Mouse (Mus musculus) olfactory bulb, adult 2 months (tissue): ENCODE measurements around the gene Tas2r138. TPM values are rescaled to one million over a fixed set of nuclear protein-coding genes. Genes with fewer than 3 reads are reported as not detected.

ENCODE experiments used
- H3K27ac ChIP-seq: fragments of 200-500 bp; 2 replicates; pipeline ENCODE4 v1.5.1; 2012; ENCODE audit warnings: low read depth, low read length; ENCODE audit not compliant: insufficient read depth
- H3K4me1 ChIP-seq: fragments of 200-500 bp; 2 replicates; pipeline ENCODE4 v1.6.1; 2012; ENCODE audit warnings: low read length; ENCODE audit not compliant: control insufficient read depth, insufficient read depth
- H3K4me3 ChIP-seq: fragments of 200-500 bp; 2 replicates; pipeline ENCODE4 v1.5.1; 2012; ENCODE audit warnings: mild to moderate bottlenecking, low read depth, low read length, moderate library complexity; ENCODE audit not compliant: insufficient read depth
- CTCF ChIP-seq: fragments of 200-500 bp; IDR thresholded peaks from 2 replicates; pipeline ENCODE4 v1.5.1; 2012; ENCODE audit warnings: low read depth, mild to moderate bottlenecking, low read length, moderate library complexity; ENCODE audit not compliant: insufficient read depth
- POLR2A ChIP-seq: fragments of 200-500 bp; IDR thresholded peaks from 2 replicates; pipeline ENCODE4 v1.6.1; 2012; ENCODE audit warnings: mild to moderate bottlenecking, low read depth, low read length, moderate library complexity; ENCODE audit not compliant: insufficient read depth
- whole genome bisulfite sequencing: fragments of 180-500 bp; shearing (Covaris S2); methylation state at CpG from one replicate; pipeline ENCODE4 v1.1.7; 2018; 5-methylcytosine and 5-hydroxymethylcytosine counted together
- polyA plus RNA-seq: library from polyadenylated mRNA; stranded (reverse); fragments of >200 nt; gene quantifications from 2 replicates; pipeline ENCODE4 v1.2.4, GENCODE M21; 2012; ENCODE audit warnings: low replicate concordance; ENCODE audit not compliant: missing spikeins, insufficient read depth, insufficient read length

Tas2r138 gene
- polyA plus RNA-seq: not detected in 2 replicates

DNA sequence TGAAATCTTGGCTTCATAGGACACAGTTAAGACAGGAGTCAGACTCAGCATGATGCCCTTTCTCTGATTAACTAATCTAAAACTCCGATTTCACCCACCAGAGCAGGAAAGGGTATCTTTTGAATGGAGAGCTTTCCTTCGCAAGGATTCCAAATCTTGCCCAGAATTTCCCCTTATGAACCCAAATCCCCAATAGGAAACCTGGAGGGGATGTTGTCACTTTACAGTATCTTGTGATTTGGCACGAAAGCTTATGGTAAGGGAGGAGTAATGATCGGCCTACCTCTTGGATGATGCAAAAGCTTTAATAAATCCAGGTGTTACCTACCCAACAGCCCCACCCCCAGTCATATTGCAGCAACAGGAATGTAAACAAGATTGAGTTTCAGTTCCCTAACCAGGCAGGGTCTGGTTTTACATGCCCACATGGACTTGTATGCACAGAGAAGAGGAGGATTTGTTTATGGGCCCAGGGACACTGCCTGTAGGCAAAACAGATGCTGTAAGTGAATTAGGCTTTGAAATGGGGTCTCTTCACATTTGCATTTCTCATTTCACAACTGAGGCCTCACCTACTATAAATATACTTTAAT, at the start of gene Tas2r138:
Gene Tas2r138, minus strand, starts transcription at position 51 of the 593 bp plus-strand sequence.
- Histone ChIP-seq H3K4me3 (no peak within 1 kb of the TSS), H3K27ac (no peak within 1 kb of the TSS), H3K4me1 (no peaks in the 10 kb centered on the region)
- WGBS: 91% methylated on average over 4 of the region's 4 CpGs
- TF ChIP-seq POLR2A (no peak), CTCF (no peak)

DNA sequence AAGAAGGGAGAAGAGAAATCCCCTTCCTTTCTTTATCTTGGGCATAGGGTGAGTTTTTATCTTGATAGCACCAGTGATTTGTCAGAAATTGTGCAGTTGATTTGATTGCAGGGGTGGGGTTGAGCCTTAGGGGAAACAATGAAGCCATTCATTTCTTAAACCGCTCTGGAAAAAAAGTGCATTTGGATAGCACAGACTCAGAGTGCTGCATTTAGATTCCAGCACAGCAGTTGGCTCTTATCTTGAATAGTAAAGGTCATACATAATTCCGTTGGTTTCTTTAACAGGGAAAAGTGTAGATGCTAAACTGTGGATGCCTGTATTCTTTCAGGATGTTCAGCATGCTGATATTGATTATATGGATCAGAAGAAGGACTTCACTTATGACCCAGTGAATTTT, 47.8 kb upstream of the Tas2r138 start:
- no peak for TF ChIP-seq POLR2A
- no peak for TF ChIP-seq CTCF
- Histone ChIP-seq H3K4me3 (no peak overlapping the region), H3K4me1 (no peaks in the 10 kb centered on the region), H3K27ac (no peak overlapping the region)
- WGBS: 19% methylated on average over 2 of the region's 2 CpGs

DNA sequence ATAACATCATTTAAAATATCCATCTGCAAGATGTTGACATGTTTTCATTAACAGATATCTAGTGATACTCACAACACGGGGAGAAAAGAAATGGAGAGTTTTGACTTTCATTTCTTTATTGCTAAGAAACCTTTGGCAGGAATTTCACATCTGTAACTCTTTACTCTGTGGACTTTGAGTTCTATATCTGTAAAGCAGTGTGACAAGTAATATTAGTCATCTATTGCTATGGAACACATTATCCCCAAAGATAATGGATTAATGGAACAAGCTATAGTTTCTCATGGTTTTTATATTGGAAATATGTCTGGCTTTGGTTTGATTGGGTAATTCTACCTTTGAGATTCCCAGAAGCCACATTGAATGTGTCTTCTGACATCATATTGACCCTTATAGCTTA, 37.8 kb upstream of the Tas2r138 start:
- Histone ChIP-seq H3K4me1 (no peaks in the 10 kb centered on the region), H3K4me3 (no peak overlapping the region), H3K27ac (no peak overlapping the region)
- 94% methylated on average over 1 of the region's 1 CpGs for WGBS
- TF ChIP-seq POLR2A: no peak
- no peak for TF ChIP-seq CTCF

DNA sequence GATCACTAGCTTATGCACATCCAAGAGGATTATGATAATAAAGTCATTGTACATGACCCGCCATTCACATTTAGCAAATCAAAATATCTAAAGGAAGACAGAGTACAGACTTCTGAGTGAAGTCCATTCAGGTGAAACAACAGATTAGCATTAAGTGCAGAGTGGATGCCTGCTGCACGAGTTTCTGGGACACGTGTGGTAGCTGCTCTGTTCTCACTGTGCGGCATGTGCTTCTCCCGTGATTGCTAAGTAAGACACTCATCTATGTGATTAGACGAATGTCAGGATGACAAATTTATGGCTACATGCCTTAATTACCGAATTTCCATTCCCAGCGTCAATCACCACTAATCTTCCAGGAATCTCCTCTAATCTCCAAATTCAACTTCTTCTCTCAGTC, 32.6 kb upstream of the Tas2r138 start:
- WGBS: 54% methylated on average over 8 of the region's 8 CpGs
- H3K4me1 ChIP-seq: no peaks in the 10 kb centered on the region
- TF ChIP-seq CTCF: no peak
- no peak for TF ChIP-seq POLR2A

DNA sequence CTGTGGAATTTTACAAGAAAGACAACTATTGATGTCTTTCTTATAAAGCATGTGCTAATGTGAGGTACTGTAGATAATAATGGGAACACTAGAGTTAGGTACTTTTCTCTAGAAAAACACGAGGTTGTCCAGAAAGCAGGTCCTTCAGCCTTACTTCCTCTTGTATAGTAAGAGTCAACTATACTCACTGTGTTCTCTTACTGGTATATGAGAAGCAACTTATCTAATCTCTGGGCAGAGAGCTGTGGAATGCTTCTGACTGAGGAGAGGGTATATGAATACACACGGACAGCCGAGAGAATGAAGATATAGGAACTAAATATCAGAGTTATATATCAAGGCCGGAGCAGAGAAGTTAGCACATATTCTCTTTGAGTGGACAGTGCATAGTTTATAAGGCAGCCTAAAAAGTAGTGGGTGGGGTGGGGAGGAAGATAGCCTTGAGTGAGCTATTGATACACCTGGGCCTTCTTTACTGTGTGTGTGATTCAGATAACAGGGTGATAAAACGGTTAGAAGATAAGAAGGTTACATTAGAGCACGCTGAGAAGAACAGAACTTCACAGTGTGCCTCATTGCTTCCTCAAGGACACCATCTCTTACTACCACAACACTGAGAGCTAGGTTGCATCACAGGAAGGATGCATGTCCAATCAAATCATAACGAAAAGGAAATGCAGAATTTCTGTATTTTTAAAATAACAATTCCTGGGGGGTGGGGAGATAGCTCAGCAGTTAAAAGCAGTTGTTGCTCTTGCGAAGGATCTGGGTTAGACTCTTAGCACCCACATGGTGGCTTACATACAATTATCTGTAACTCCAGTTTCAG, 27.8 kb upstream of the Tas2r138 start:
- Histone ChIP-seq H3K4me1 (no peaks in the 10 kb centered on the region), H3K27ac (no peak overlapping the region)

More for the DNA sequence above, 32.6 kb upstream of the Tas2r138 start:
- Histone ChIP-seq H3K27ac (no peak overlapping the region), H3K4me3 (no peak overlapping the region)

DNA sequence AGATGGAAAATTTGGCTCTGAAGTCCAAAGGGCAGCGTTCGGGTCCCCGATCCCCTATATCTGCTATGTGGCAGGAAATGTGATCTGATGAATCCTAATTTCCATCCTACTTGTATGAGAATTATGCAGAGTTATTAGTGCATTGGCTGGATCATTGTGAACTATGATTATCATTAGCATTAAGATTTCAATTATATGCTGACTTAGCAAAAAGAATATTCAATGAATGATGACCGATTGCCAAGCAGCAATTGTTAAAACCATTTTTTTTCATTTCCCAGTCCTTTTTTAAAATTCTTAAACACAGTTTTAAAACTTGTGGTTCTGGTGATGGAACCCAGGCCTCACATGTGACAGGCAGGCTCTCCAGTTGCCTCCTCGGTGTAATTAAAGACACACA, 24.6 kb upstream of the Tas2r138 start:
- Histone ChIP-seq H3K4me1 (no peaks in the 10 kb centered on the region), H3K27ac (no peak overlapping the region), H3K4me3 (no peak overlapping the region)
- 94% methylated on average over 5 of the region's 5 CpGs for WGBS
- TF ChIP-seq POLR2A (no peak), CTCF (no peak)

More for the DNA sequence above, 27.8 kb upstream of the Tas2r138 start:
- WGBS: 88% methylated on average over 8 of the region's 8 CpGs
- TF ChIP-seq POLR2A (no peak), CTCF (no peak)
- H3K4me3 ChIP-seq: no peak overlapping the region

DNA sequence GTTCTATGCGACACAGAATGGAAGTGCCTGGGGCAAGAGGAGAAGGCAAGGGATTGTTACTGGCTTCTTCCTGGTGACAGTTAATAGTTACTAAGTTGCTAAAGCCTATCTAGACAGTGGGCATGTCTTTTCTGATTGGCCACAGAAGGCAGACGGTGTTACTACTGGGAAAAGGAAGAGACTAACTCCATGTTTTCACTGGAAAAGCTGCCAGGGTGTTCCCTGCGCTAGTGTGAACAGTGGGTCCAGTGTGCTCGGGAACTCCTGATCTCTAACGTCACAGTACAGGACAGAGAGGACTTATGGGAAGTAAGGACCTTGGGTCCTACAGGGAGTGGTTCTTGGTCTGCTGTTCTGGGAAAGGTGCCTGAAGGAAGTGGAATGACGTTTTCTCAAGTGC, 22.4 kb upstream of the Tas2r138 start:
- Histone ChIP-seq H3K27ac (no peak overlapping the region), H3K4me3 (no peak overlapping the region), H3K4me1 (no peaks in the 10 kb centered on the region)
- TF ChIP-seq POLR2A: no peak
- TF ChIP-seq CTCF: no peak
- WGBS: 76% methylated on average over 6 of the region's 6 CpGs

DNA sequence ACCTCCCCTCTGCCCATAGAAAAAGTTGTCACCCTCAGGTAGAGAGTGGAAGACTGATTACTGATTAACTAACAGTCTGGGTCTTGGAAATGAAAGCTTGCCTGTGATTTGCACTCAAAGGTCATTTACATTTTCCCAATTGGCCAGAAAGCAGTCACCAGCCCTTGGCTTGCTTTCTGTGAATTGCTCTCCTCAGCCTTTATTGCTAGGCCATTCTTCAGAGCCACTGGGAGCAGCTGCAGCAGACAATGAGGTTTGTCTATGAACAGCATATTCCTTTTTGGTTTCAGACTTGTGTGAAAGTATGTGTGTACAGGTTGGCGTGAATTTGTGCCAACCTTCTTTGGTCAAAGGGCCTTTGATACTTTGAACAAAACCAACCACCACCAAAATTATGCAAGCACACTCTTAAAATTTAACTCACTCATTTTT, 21.5 kb upstream of the Tas2r138 start:
- Histone ChIP-seq H3K4me3 (no peak overlapping the region), H3K27ac (no peak overlapping the region), H3K4me1 (no peaks in the 10 kb centered on the region)
- TF ChIP-seq CTCF: no peak
- TF ChIP-seq POLR2A: no peak
- WGBS: 81% methylated on average over 1 of the region's 1 CpGs

DNA sequence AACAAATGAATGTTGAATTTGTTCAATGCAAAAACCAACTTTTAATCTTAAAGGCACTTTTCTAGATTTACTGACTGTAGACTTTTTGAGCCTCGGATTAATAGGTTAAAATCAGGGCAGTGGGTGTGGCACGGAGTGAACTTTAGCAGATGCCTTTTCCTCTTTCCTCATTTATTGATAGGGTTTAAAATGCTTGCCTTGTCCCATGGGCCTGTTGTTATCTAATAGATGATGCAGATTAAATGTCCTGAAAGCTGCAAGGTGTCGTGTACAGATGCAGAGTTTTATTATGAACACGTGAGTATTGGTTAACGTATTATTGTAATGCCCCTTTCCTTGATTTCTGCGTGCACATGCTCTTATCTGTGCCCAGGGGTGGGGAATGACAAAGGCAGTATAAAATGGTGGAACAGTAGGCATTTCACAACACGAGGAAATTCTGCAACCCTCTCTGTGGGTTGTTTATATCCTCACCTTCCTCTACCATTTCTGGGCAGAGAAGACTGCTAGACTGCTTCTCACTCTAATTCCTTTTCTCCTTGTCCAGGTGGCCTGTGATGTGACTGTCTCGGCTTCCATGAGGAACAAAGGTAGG, 15.4 kb upstream of the Tas2r138 start, which contains the start of gene Mgam:
Gene Mgam, plus strand, starts transcription at position 426 of the 595 bp plus-strand sequence.
- H3K4me3 ChIP-seq: no peak within 1 kb of the TSS
- no peaks in the 10 kb centered on the region for H3K4me1 ChIP-seq
- H3K27ac ChIP-seq: no peak within 1 kb of the TSS
- WGBS: 86% methylated on average over 8 of the region's 8 CpGs
- no peak for TF ChIP-seq CTCF
- TF ChIP-seq POLR2A: no peak
